Mouse (Mus musculus): ENCODE data around the gene Efnb3.

GRCm38 (mm10) chr11:69534990-69535389 lies 25.0 kb downstream of the Efnb3 start:
- TF ChIP-seq CTCF (IDR thresholded peaks at IDR 0.05; ENCODE audit: control insufficient read depth, insufficient read depth, low read length) (no peak), POLR2A (IDR thresholded peaks at IDR 0.05; ENCODE audit: borderline replicate concordance, control insufficient read depth, low read depth, low read length) (no peak)
